Mouse (Mus musculus) leukemia stem cell, adult 10-12 weeks (primary cell): ENCODE data around the gene Il6st. TPM values are rescaled to one million over a fixed set of nuclear protein-coding genes. Genes with fewer than 3 reads are reported as not detected.

Experiments
- polyA plus RNA-seq: library from polyadenylated mRNA; stranded (reverse); fragments of >175 nt; gene quantifications from 2 replicates; pipeline ENCODE4 v1.2.3, GENCODE M21; 2012; ENCODE audit warnings: low replicate concordance

Il6st gene
- 0.72 and 1.8 TPM in 2 replicates for polyA plus RNA-seq

GRCm38 (mm10) chr13:112463868-112464625, at the start of gene Il6st:
Gene Il6st (plus strand): TSS chr13:112464070.

Other genes starting within 250 kb of the Il6st start
- 0.14 and 0.18 TPM in 2 replicates for gene Ankrd55, start 175.6 kb upstream of the Il6st start, polyA plus RNA-seq
- not detected in 2 replicates for gene Il31ra, start 130.3 kb downstream of the Il6st start, polyA plus RNA-seq
- gene Ddx4, start 188.4 kb downstream of the Il6st start, polyA plus RNA-seq, result not detected in 2 replicates
- 2.5 and 4.1 TPM in 2 replicates for gene Slc38a9, start 196.7 kb downstream of the Il6st start, polyA plus RNA-seq